Mouse (Mus musculus): ENCODE measurements at regions not wholly inside any gene's neighbourhood (a gene's known extent, or its start where the extent isn't known, plus 50 kb on each side); places are given as distances from the start of the nearest gene placed in this dataset.

- H3K36me3 ChIP-seq (ENCODE audit: control insufficient read depth, insufficient read depth, low read length) = no peaks in the 10 kb centered on the region
- DNase-seq = no peak
- no peak overlapping the region for H3K27ac ChIP-seq (ENCODE audit: insufficient read depth, low read depth, low read length)
- H3K4me1 ChIP-seq (ENCODE audit: control insufficient read depth, insufficient read depth, low read length) = no peaks in the 10 kb centered on the region
- no peaks in the 10 kb centered on the region for H3K27me3 ChIP-seq (replicated peaks; ENCODE audit: control insufficient read depth, insufficient read depth, low read length)
- TF ChIP-seq POLR2A (IDR thresholded peaks at IDR 0.05; ENCODE audit: low read depth, low read length) (no peak), CTCF (conservative IDR thresholded peaks at IDR 0.05; ENCODE audit: insufficient read depth, insufficient read length, low read depth, low read length) (no peak)
- 76% methylated on average over 5 of the region's 5 CpGs for WGBS
- H3K4me3 ChIP-seq (ENCODE audit: insufficient read depth, low read depth, low read length) = no peak overlapping the region
These were observed 92.7 kb upstream of the Rnd3 start for GRCm38 (mm10) chr2:51241573-51241972.

GRCm38 (mm10) chr2:51240000-51240399, 91.1 kb upstream of the Rnd3 start:
- no peak overlapping the region for H3K27ac ChIP-seq (ENCODE audit: insufficient read depth, low read depth, low read length)
- 83% methylated on average over 1 of the region's 1 CpGs for whole genome bisulfite sequencing
- H3K27me3 ChIP-seq (replicated peaks; ENCODE audit: control insufficient read depth, insufficient read depth, low read length) = no peaks in the 10 kb centered on the region
- TF ChIP-seq CTCF (conservative IDR thresholded peaks at IDR 0.05; ENCODE audit: insufficient read depth, insufficient read length, low read depth, low read length) = no peak
- H3K4me3 ChIP-seq (ENCODE audit: insufficient read depth, low read depth, low read length) = no peak overlapping the region
- no peaks in the 10 kb centered on the region for H3K36me3 ChIP-seq (ENCODE audit: control insufficient read depth, insufficient read depth, low read length)
- H3K4me1 ChIP-seq (ENCODE audit: control insufficient read depth, insufficient read depth, low read length) = no peaks in the 10 kb centered on the region
- no peak for DNase-seq

DNA sequence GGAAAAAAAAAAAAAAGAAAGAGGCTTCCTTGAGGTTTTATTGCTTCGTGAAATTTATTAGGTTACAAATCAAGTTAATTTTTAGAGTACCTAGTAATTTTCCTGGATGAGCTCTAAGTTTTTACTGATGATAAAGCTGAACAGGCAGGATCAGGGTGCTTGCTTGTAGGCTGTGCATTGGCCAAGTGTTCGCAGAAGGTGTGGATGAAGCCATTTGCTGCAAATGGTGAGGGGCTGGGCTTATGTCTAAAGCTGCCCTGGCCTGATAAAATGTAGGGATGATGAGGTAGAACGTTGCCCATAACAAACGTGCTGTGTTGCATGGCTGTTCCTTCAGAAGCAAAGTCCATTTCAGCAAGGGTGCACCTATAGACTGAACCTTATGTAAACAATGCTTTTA, 90.1 kb upstream of the Rnd3 start:
- 23% methylated on average over 4 of the region's 4 CpGs for WGBS
- TF ChIP-seq POLR2A (IDR thresholded peaks at IDR 0.05; ENCODE audit: low read depth, low read length) (no peak), CTCF (conservative IDR thresholded peaks at IDR 0.05; ENCODE audit: insufficient read depth, insufficient read length, low read depth, low read length) (no peak)
- no peak overlapping the region for H3K27ac ChIP-seq (ENCODE audit: insufficient read depth, low read depth, low read length)
- no peak for DNase-seq
- H3K27me3 ChIP-seq (replicated peaks; ENCODE audit: control insufficient read depth, insufficient read depth, low read length) = no peaks in the 10 kb centered on the region
- no peaks in the 10 kb centered on the region for H3K4me1 ChIP-seq (ENCODE audit: control insufficient read depth, insufficient read depth, low read length)
- no peaks in the 10 kb centered on the region for H3K36me3 ChIP-seq (ENCODE audit: control insufficient read depth, insufficient read depth, low read length)
- no peak overlapping the region for H3K4me3 ChIP-seq (ENCODE audit: insufficient read depth, low read depth, low read length)

GRCm38 (mm10) chr2:51238131-51238931, 89.4 kb upstream of the Rnd3 start:
- Histone ChIP-seq H3K27me3 (replicated peaks; ENCODE audit: control insufficient read depth, insufficient read depth, low read length) (no peaks in the 10 kb centered on the region), H3K27ac (ENCODE audit: insufficient read depth, low read depth, low read length) (no peak overlapping the region), H3K4me1 (ENCODE audit: control insufficient read depth, insufficient read depth, low read length) (no peaks in the 10 kb centered on the region), H3K4me3 (ENCODE audit: insufficient read depth, low read depth, low read length) (no peak overlapping the region), H3K36me3 (ENCODE audit: control insufficient read depth, insufficient read depth, low read length) (no peaks in the 10 kb centered on the region)
- WGBS = 6% methylated on average over 16 of the region's 16 CpGs
- DNase-seq = no peak
- no peak for TF ChIP-seq CTCF (conservative IDR thresholded peaks at IDR 0.05; ENCODE audit: insufficient read depth, insufficient read length, low read depth, low read length)
- TF ChIP-seq POLR2A (IDR thresholded peaks at IDR 0.05; ENCODE audit: low read depth, low read length) = no peak

DNA sequence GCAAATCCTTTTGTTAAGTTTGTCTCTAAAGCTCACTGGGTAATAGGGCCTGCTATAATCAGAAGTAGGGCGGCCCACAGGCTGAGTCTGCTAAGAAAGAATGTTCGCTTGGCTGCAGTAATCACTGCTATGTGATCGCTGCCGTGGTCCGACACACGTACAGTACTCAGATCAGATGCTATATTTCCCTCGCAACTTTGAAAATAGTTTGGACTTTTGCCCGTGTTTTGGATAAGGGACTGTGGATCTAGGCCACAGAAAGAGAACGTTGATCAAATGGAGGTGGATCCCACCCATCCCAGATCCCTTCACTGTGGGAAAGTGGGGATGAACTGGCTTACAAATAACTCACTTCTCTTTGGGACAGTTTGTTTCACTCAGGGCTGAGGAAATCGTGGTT, 88.5 kb upstream of the Rnd3 start:
- H3K27me3 ChIP-seq (replicated peaks; ENCODE audit: control insufficient read depth, insufficient read depth, low read length) = no peaks in the 10 kb centered on the region
- TF ChIP-seq POLR2A (IDR thresholded peaks at IDR 0.05; ENCODE audit: low read depth, low read length) (no peak), CTCF (conservative IDR thresholded peaks at IDR 0.05; ENCODE audit: insufficient read depth, insufficient read length, low read depth, low read length) (no peak)
- no peak for DNase-seq
- no peaks in the 10 kb centered on the region for H3K36me3 ChIP-seq (ENCODE audit: control insufficient read depth, insufficient read depth, low read length)
- H3K27ac ChIP-seq (ENCODE audit: insufficient read depth, low read depth, low read length) = no peak overlapping the region
- no peak overlapping the region for H3K4me3 ChIP-seq (ENCODE audit: insufficient read depth, low read depth, low read length)
- 65% methylated on average over 10 of the region's 10 CpGs for WGBS
- no peaks in the 10 kb centered on the region for H3K4me1 ChIP-seq (ENCODE audit: control insufficient read depth, insufficient read depth, low read length)

DNA sequence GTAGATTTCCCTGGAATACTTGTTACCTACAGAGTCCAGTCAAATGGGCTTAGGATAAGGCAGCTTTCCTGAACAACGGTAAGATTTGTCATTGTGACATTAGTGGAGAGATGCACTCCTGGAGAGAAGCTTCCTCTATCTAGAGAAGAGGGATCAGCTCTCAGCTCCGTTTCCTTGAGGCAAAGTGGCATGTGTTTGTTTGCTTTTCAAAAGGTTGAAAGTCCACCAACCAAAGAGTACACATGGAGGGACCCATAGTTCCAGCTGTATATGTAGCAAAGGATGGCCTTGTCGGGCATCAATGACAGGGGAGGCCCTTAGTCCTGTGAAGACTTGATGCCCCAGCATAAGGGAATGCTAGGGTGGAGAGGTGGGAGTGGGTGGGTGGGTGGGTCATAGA, 87.9 kb upstream of the Rnd3 start:
- Histone ChIP-seq H3K4me3 (ENCODE audit: insufficient read depth, low read depth, low read length) (no peak overlapping the region), H3K36me3 (ENCODE audit: control insufficient read depth, insufficient read depth, low read length) (no peaks in the 10 kb centered on the region), H3K4me1 (ENCODE audit: control insufficient read depth, insufficient read depth, low read length) (no peaks in the 10 kb centered on the region), H3K27me3 (replicated peaks; ENCODE audit: control insufficient read depth, insufficient read depth, low read length) (no peaks in the 10 kb centered on the region), H3K27ac (ENCODE audit: insufficient read depth, low read depth, low read length) (no peak overlapping the region)
- no peak for TF ChIP-seq POLR2A (IDR thresholded peaks at IDR 0.05; ENCODE audit: low read depth, low read length)
- no peak for TF ChIP-seq CTCF (conservative IDR thresholded peaks at IDR 0.05; ENCODE audit: insufficient read depth, insufficient read length, low read depth, low read length)
- no peak for DNase-seq
- WGBS = 77% methylated on average over 3 of the region's 3 CpGs

GRCm38 (mm10) chr2:51234427-51234826, 85.5 kb upstream of the Rnd3 start:
- Histone ChIP-seq H3K4me3 (ENCODE audit: insufficient read depth, low read depth, low read length) (no peak overlapping the region), H3K27me3 (replicated peaks; ENCODE audit: control insufficient read depth, insufficient read depth, low read length) (no peaks in the 10 kb centered on the region), H3K27ac (ENCODE audit: insufficient read depth, low read depth, low read length) (no peak overlapping the region), H3K36me3 (ENCODE audit: control insufficient read depth, insufficient read depth, low read length) (no peaks in the 10 kb centered on the region), H3K4me1 (ENCODE audit: control insufficient read depth, insufficient read depth, low read length) (no peaks in the 10 kb centered on the region)
- TF ChIP-seq POLR2A (IDR thresholded peaks at IDR 0.05; ENCODE audit: low read depth, low read length) (no peak), CTCF (conservative IDR thresholded peaks at IDR 0.05; ENCODE audit: insufficient read depth, insufficient read length, low read depth, low read length) (no peak)
- no peak for DNase-seq
- WGBS = 47% methylated on average over 5 of the region's 5 CpGs

Measured in kidney, adult 2 months (tissue).